In genomic region chr16:75717405-75718173, GRCm38 (mm10) we compare ENCODE assay signal across 18 mouse cellular contexts. TPM values are rescaled to one million over a fixed set of nuclear protein-coding genes. Genes with fewer than 3 reads are reported as not detected.
DNase-seq lines count a peak whose midpoint lies in the region; ATAC-seq and TF ChIP-seq lines count a peak whose summit lies in the region.
"Had no signal": no experiment of that assay in that cellular context is flagged by ENCODE, and none has a peak within 500 bp of the region (broad histone marks: within the 10 kb centered on the region; RNA-seq: fewer than 3 reads in every experiment).

No protein-coding gene starts in this region.

- WGBS in heart, embryonic 11.5 days (ENCODE audit: insufficient replicate concordance), result 53% methylated on average over 2 of the region's 2 CpGs
- 48% methylated on average over 2 of the region's 2 CpGs for WGBS in heart, adult 2 months
- WGBS in liver, embryonic 14.5 days (ENCODE audit: insufficient replicate concordance), result 25% methylated on average over 2 of the region's 2 CpGs

- TF ChIP-seq EP300 in heart, adult 2 months (IDR thresholded peaks at IDR 0.05; ENCODE audit: insufficient read depth, low read depth, low read length), result no peak
- TF ChIP-seq EP300 in liver, embryonic 14.5 days (IDR thresholded peaks at IDR 0.05; ENCODE audit: low read depth), result peak; percentile 37

- TF ChIP-seq CTCF in heart, adult 2 months (IDR thresholded peaks at IDR 0.05), result no peak
- no peak for TF ChIP-seq CTCF in liver, embryonic 14.5 days (IDR thresholded peaks at IDR 0.05; ENCODE audit: low read depth)

- no peak overlapping the region for H3K4me3 ChIP-seq in heart, embryonic 11.5 days (ENCODE audit: low read depth, low read length)
- no peak overlapping the region for H3K4me3 ChIP-seq in heart, adult 2 months
- H3K4me3 ChIP-seq in liver, embryonic 14.5 days (ENCODE audit: insufficient read depth in 1 of 2, low read depth in 2 of 2, low read length in 2 of 2), result no peak overlapping the region
- H3K4me3 ChIP-seq: embryonic facial prominence, embryonic 12.5 days; heart, embryonic 10.5 days; hindbrain, embryonic 10.5 days; limb, embryonic 13.5 days had no signal

- H3K4me1 ChIP-seq in heart, embryonic 11.5 days (ENCODE audit: control insufficient read depth, insufficient read depth, low read length), result no peaks in the 10 kb centered on the region
- H3K4me1 ChIP-seq in heart, adult 2 months (ENCODE audit: control insufficient read depth, insufficient read depth, low read length), result no peaks in the 10 kb centered on the region
- peaks cover 0 to 8% of the 10 kb centered on the region in 2 experiments; a peak in 2 of 4 replicates for H3K4me1 ChIP-seq in liver, embryonic 14.5 days (replicated peaks; ENCODE audit: control insufficient read depth in 2 of 2, insufficient read depth in 2 of 2, low read length in 1 of 2)
- H3K4me1 ChIP-seq: embryonic facial prominence, embryonic 12.5 days; heart, embryonic 10.5 days; hindbrain, embryonic 10.5 days; limb, embryonic 13.5 days had no signal

- no peaks in the 10 kb centered on the region for H3K27me3 ChIP-seq in heart, embryonic 11.5 days (ENCODE audit: control insufficient read depth, insufficient read depth, low read length)
- H3K27me3 ChIP-seq in heart, adult 2 months (ENCODE audit: control insufficient read depth, insufficient read depth, low read length), result no peaks in the 10 kb centered on the region
- H3K27me3 ChIP-seq in liver, embryonic 14.5 days (ENCODE audit: control insufficient read depth, insufficient read depth, low read length), result no peaks in the 10 kb centered on the region
- H3K27me3 ChIP-seq: CH12.LX; embryonic facial prominence, embryonic 12.5 days; limb, embryonic 13.5 days had no signal

- no peak overlapping the region for H3K9ac ChIP-seq in heart, embryonic 11.5 days (ENCODE audit: low read depth, low read length)
- H3K9ac ChIP-seq in heart, adult 2 months (ENCODE audit: low read depth, low read length), result no peak overlapping the region
- H3K9ac ChIP-seq in liver, embryonic 14.5 days (replicated peaks), result no peak overlapping the region
- H3K9ac ChIP-seq: embryonic facial prominence, embryonic 12.5 days; limb, embryonic 13.5 days had no signal

- peak; percentile 57; the same call in 1 of the 2 replicates for ATAC-seq in heart, embryonic 11.5 days (replicated peaks; ENCODE audit: insufficient number of reproducible peaks, low FRiP score, low TSS enrichment)
- ATAC-seq in liver, embryonic 14.5 days (ENCODE audit: insufficient read depth), result peak; percentile 97
- ATAC-seq: midbrain, embryonic 16.5 days had no signal

- H3K9me3 ChIP-seq in heart, embryonic 11.5 days (replicated peaks; ENCODE audit: control insufficient read depth, low read length), result no peaks in the 10 kb centered on the region
- H3K9me3 ChIP-seq in liver, embryonic 14.5 days (ENCODE audit: control insufficient read depth, low read length), result no peaks in the 10 kb centered on the region
- H3K9me3 ChIP-seq: embryonic facial prominence, embryonic 12.5 days; heart, embryonic 10.5 days; hindbrain, embryonic 10.5 days; limb, embryonic 13.5 days had no signal

- no peaks in the 10 kb centered on the region for H3K36me3 ChIP-seq in heart, embryonic 11.5 days (ENCODE audit: control insufficient read depth, insufficient read depth, low read length)
- no peaks in the 10 kb centered on the region for H3K36me3 ChIP-seq in heart, adult 2 months (ENCODE audit: control insufficient read depth, insufficient read depth, low read length)
- H3K36me3 ChIP-seq in liver, embryonic 14.5 days (replicated peaks; ENCODE audit: control insufficient read depth, insufficient read depth, low read depth), result no peaks in the 10 kb centered on the region
- H3K36me3 ChIP-seq: embryonic facial prominence, embryonic 12.5 days; heart, embryonic 10.5 days; hindbrain, embryonic 10.5 days; limb, embryonic 13.5 days had no signal

- no peak overlapping the region for H3K4me2 ChIP-seq in heart, embryonic 11.5 days
- H3K4me2 ChIP-seq in liver, embryonic 14.5 days (ENCODE audit: low read depth), result peak overlapping the region; percentile 11; the same call in 1 of the 2 replicates
- H3K4me2 ChIP-seq: embryonic facial prominence, embryonic 12.5 days; limb, embryonic 13.5 days had no signal

- TF ChIP-seq POLR2A in heart, adult 2 months (IDR thresholded peaks at IDR 0.05; ENCODE audit: insufficient read depth, low read depth, low read length), result no peak

- H3K27ac ChIP-seq in heart, embryonic 11.5 days (ENCODE audit: low read depth, low read length), result no peak overlapping the region
- no peak overlapping the region for H3K27ac ChIP-seq in heart, adult 2 months
- peak overlapping the region; percentile 63 for H3K27ac ChIP-seq in liver, embryonic 14.5 days
- H3K27ac ChIP-seq: embryonic facial prominence, embryonic 12.5 days; heart, embryonic 10.5 days; hindbrain, embryonic 10.5 days; limb, embryonic 13.5 days had no signal

- intact Hi-C loops in heart, adult 2 months (cut with DNase I), result no loop called here

- H3K79me2 ChIP-seq in heart, adult 2 months (replicated peaks; ENCODE audit: control insufficient read depth, insufficient read depth, low read length), result no peaks in the 10 kb centered on the region

- no peak for DNase-seq in heart, adult 2 months
- DNase-seq in 3T3-L1 (ENCODE audit: low read depth, low spot score), result peak; percentile 74
- DNase-seq in c-Kit-positive CD71-negative TER-119-negative erythroid progenitor cells, embryonic 14.5 days (ENCODE audit: low read depth), result peak; percentile 28
- peak; percentile 22 to 65 (median 45) for DNase-seq in liver, embryonic 14.5 days (ENCODE audit: low read depth in 3 of 3, low spot score in 3 of 3)
- DNase-seq in testis, postnatal 10 days (ENCODE audit: low spot score), result no peak
- no peak for DNase-seq in gastrocnemius, postnatal 10 days
- no peak for DNase-seq in embryo, embryonic 11 days
- DNase-seq: cerebellum, adult 8-10 months; kidney, adult 9 months; layer of hippocampus, postnatal 36 days; right cerebral cortex, postnatal 4 days had no signal

RNA-seq across cellular contexts. Expression of gene Hspa13, which starts 49.3 kb away (rescaled TPM):
- polyA plus RNA-seq in heart, embryonic 11.5 days (2014; fragmentation: Nextera tagmentation; extraction: Ambion mirVana), result 24.9 and 28.7 TPM in 2 replicates
- total RNA-seq in heart, adult 2 months (2021), result 10 to 100 TPM; 14.0 to 15.2 TPM
- polyA plus RNA-seq in heart, adult 2 months (2012; rRNA removed), result 3.3 and 8.8 TPM in 2 replicates
- polyA plus RNA-seq in liver, embryonic 14.5 days (2012; rRNA removed), result 2.0 and 3.2 TPM in 2 replicates
- 8.2 and 8.8 TPM in 2 replicates for polyA plus RNA-seq in liver, embryonic 14.5 days (2014; fragmentation: Nextera tagmentation; extraction: Ambion mirVana)
- total RNA-seq in gastrocnemius, postnatal 10 days (2021), result 10 to 100 TPM; 12.5 to 13.2 TPM

Comparison
In these comparisons a context has a peak if more than half of its experiments do, and no peak if none do; other contexts are left out.
1. DNase-seq: peak in 3T3-L1 (single experiment), c-Kit-positive CD71-negative TER-119-negative erythroid progenitor cells, embryonic 14.5 days (single experiment) and liver, embryonic 14.5 days (3 of 3); none in heart, adult 2 months (0 of 2), testis, postnatal 10 days (single experiment), gastrocnemius, postnatal 10 days (single experiment) and embryo, embryonic 11 days (single experiment).